In the genomic region with DNA sequence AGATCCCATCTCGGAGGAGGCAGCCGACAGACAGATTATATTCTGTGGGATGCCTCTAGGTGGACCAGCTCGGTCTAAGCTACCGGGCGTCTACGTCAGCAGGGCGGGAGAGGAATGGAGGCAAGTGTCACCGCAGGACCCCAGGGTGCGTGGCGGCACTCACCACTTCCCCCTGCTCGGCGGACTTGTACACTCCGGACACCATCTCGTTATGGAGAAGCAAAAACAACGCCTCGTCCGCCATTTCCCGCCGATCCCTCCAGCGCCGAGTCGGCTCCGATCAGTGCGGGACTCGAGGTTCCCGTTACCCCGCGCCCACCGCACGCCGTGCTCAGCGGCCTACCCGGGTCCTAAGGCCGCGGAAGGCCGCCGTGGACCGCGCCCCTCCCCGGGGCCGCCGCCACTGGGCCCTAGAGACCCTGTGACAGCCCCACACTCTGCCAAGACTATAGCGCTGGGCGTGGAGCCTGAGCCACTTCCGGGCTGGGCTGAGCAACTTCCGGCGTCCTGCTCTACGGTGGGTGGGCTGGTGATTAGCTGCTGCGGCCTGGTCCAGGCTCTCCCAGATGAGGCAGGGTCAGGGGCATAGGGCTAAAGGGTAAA, we compare ENCODE assay signal across 8 mouse cellular contexts. TPM values are rescaled to one million over a fixed set of nuclear protein-coding genes. Genes with fewer than 3 reads are reported as not detected.
DNase-seq lines count a peak whose midpoint lies in the region; ATAC-seq lines count a peak whose summit lies in the region.

A gene (minus strand): TSS at position 480 of the 603 bp plus-strand sequence.

- H3K4me1 ChIP-seq in hindbrain, embryonic 14.5 days (replicated peaks; ENCODE audit: control insufficient read depth, insufficient read depth, low read length): peaks cover 25% of the 10 kb centered on the region

- H3K27ac ChIP-seq in hindbrain, embryonic 14.5 days: peak within 1 kb of the TSS; percentile 97

- peak; percentile 97 for ATAC-seq in hindbrain, embryonic 14.5 days (ENCODE audit: low FRiP score)

- no peaks in the 10 kb centered on the region for H3K27me3 ChIP-seq in hindbrain, embryonic 14.5 days (ENCODE audit: control insufficient read depth, insufficient read depth, low read length)

- H3K9ac ChIP-seq in hindbrain, embryonic 14.5 days: peak within 1 kb of the TSS; percentile 95

- under 1% methylated on average over 49 of the region's 49 CpGs for WGBS in hindbrain, embryonic 14.5 days

- H3K9me3 ChIP-seq in hindbrain, embryonic 14.5 days (ENCODE audit: control insufficient read depth, low read length): no peaks in the 10 kb centered on the region

- peak within 1 kb of the TSS; percentile 89 for H3K4me3 ChIP-seq in hindbrain, embryonic 14.5 days (replicated peaks; ENCODE audit: low read length)

- H3K36me3 ChIP-seq in hindbrain, embryonic 14.5 days (replicated peaks; ENCODE audit: control insufficient read depth, insufficient read depth): peaks cover 18% of the 10 kb centered on the region

- DNase-seq in ZHBTc4 (ENCODE audit: low read depth, low spot score): peak; percentile 89
- peak; percentile 75 to 76 for DNase-seq in cerebellum, postnatal 36 days
- DNase-seq in frontal cortex, postnatal 36 days (ENCODE audit: low spot score in 2 of 2): peak; percentile 80
- DNase-seq in hindbrain, embryonic 14.5 days (ENCODE audit: low spot score): peak; percentile 79
- DNase-seq in layer of hippocampus, postnatal 36 days: peak; percentile 74 to 80
- peak; percentile 87 for DNase-seq in lung, postnatal 36 days
- DNase-seq in retina, embryonic 14.5 days (ENCODE audit: low spot score): peak; percentile 87
- DNase-seq in thymus, postnatal 36 days: peak; percentile 67 to 74

- peak within 1 kb of the TSS; percentile 93 for H3K4me2 ChIP-seq in hindbrain, embryonic 14.5 days (replicated peaks)

RNA-seq across cellular contexts. Expression of the gene that starts here (rescaled TPM):
- polyA plus RNA-seq in hindbrain, embryonic 14.5 days (2014; fragmentation: Nextera tagmentation; extraction: Ambion mirVana): 110 and 111 TPM in 2 replicates
- 100 to 1,000 TPM; 112 to 117 TPM for total RNA-seq in layer of hippocampus, postnatal 36 days (2021)

Comparison
In these comparisons a context has a peak if more than half of its experiments do, and no peak if none do; other contexts are left out.
1. Peak in every context shown above with its lines: DNase-seq, ATAC-seq, H3K4me3 ChIP-seq and H3K27ac ChIP-seq.